Mouse (Mus musculus) lung, embryonic 16.5 days (tissue): ENCODE results near the gene Mgarp. TPM values are rescaled to one million over a fixed set of nuclear protein-coding genes. Genes with fewer than 3 reads are reported as not detected.
"Not testable (repeated sequence)": the region's sequence is repeated elsewhere in the genome, so short reads cannot be mapped to it uniquely, and the experiment has no call there.

ENCODE experiments used
- ATAC-seq: fragments of 200-750 bp; cut with Nextera tagmentation; 2 replicates; pipeline ENCODE4 v1.8.0; 2017; ENCODE audit warnings: low read depth, mild to moderate bottlenecking, moderate library complexity
- H3K27ac ChIP-seq: fragments of 300-500 bp; sonication (generic); 2 replicates; pipeline ENCODE4 v1.5.1; 2014; ENCODE audit warnings: mild to moderate bottlenecking, control low read depth, low read length
- H3K27me3 ChIP-seq: fragments of 300-500 bp; sonication (generic); 2 replicates; pipeline ENCODE4 v1.6.1; 2014; ENCODE audit warnings: low read depth, low read length, mixed read lengths; ENCODE audit not compliant: control insufficient read depth, insufficient read depth
- H3K36me3 ChIP-seq: fragments of 300-500 bp; sonication (generic); 2 replicates; pipeline ENCODE4 v1.6.1; 2014; ENCODE audit warnings: low read length; ENCODE audit not compliant: control insufficient read depth, insufficient read depth
- H3K4me1 ChIP-seq: fragments of 300-500 bp; sonication (generic); replicated peaks from 2 replicates; pipeline ENCODE4 v1.6.1; 2014; ENCODE audit warnings: low read length, mixed read lengths; ENCODE audit not compliant: control insufficient read depth, insufficient read depth
- H3K4me2 ChIP-seq: fragments of 300-500 bp; sonication (generic); 2 replicates; pipeline ENCODE4 v1.6.1; 2014; ENCODE audit warnings: low read depth, low read length, control low read depth
- H3K4me3 ChIP-seq: fragments of 300-500 bp; sonication (generic); 2 replicates; pipeline ENCODE4 v1.5.1; 2014; ENCODE audit warnings: mild to moderate bottlenecking, low read length, control low read depth
- H3K9ac ChIP-seq: fragments of 300-500 bp; sonication (generic); 2 replicates; pipeline ENCODE4 v1.6.1; 2014; ENCODE audit warnings: low read length, control low read depth
- H3K9me3 ChIP-seq: fragments of 300-500 bp; sonication (generic); 2 replicates; pipeline ENCODE4 v1.6.1; 2016; ENCODE audit warnings: low read length; ENCODE audit not compliant: control insufficient read depth
- whole genome bisulfite sequencing: fragments of 180-500 bp; shearing (Covaris S2); extraction: QIAGEN DNeasy Blood & Tissue Kit; methylation state at CpG from one replicate; pipeline ENCODE4 v1.1.7; 2014; 5-methylcytosine and 5-hydroxymethylcytosine counted together
- polyA plus RNA-seq: library from polyadenylated mRNA; unstranded; fragments of >200 nt; fragmentation: Nextera tagmentation; extraction: Ambion mirVana; gene quantifications from 2 replicates; pipeline ENCODE4 v1.2.1, GENCODE M21; 2015

Gene Mgarp
- 1.2 and 1.9 TPM in 2 replicates for polyA plus RNA-seq

DNA sequence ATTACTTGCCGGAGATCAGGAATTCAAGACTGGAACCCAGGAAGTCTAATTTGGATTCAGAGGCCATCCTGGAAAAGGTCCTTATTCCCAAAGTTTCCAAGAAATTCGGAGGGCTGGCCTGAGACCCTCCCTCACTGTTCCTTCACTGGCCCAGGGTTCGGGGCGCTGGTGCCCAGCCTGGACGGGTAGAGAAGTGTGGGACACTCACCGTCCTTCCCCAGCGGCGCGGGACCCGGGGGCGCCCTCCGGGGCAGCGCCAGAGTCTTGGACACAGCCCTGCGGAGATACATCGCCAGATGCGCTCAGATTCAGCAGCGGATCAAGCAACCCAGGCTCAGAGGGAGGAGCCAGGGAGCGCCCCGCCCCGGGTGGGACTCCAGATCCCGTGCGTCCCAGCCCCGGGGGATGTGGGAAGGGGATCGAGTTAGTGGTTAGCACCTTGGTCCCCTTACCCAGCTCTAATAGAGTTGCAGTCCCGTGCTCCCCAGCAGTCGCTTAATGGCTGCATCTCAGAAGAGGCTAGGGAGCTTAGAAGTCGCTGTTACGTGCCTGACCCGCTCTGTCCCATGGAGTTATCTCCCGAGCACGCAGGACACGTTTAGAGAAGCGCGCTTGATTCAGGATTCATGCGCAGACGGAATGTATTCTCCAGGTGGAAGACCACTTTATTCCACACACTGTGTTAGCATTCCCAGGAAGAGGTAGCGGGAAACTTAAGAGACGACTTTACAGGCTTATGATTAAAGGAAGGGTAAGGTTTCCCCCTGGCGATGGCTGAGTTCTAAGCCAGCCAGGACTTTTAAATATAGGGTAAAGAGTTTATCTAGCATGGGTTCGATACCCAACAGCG, at the start of gene Mgarp:
Mgarp (minus strand) TSS at position 520 of the 850 bp plus-strand sequence.
- H3K4me1 ChIP-seq: no peaks in the 10 kb centered on the region; the same call in 1 of the 2 replicates
- no peaks in the 10 kb centered on the region for H3K36me3 ChIP-seq
- WGBS: 2% methylated on average over 41 of the region's 41 CpGs
- peak; percentile 92 for ATAC-seq
- H3K4me3 ChIP-seq: peak within 1 kb of the TSS; percentile 51
- H3K9ac ChIP-seq: peak within 1 kb of the TSS; percentile 41
- H3K4me2 ChIP-seq: peak within 1 kb of the TSS; percentile 61
- no peak within 1 kb of the TSS for H3K27ac ChIP-seq
- H3K27me3 ChIP-seq: peaks cover 8% of the 10 kb centered on the region
- H3K9me3 ChIP-seq: no peaks in the 10 kb centered on the region

DNA sequence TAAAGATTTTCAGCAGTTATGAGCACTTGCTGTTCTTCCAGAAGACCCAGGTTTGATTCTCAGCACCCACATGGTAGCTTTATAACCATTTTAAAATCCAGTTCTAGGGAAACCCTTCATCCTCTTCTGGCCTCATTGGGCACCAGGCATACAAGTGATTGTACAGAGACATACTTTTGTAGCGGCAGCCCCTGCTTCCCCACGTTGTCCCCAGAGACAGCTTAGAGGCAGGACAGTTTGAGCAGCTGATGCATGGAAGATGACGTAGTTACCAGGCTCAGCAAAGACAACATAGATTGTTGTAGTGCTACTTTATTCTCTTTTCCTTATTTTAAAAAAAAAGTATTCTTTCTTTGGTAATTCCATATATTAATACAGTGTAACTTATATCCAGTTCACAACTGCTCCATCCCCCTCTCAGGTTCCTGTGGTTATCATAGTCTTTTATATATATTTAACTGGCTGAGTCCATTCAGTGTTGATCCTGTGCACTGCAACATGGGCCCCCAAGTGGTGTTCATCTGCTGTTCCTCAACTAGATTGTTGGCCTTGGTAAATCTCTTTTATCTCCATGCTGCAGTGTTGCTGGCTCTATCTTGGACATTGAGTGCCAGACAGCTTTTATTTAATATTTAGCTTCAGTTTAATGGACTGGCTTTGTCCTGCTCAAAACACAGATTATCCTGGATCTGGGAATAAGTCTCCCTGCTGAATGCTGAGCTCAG, 38.5 kb upstream of the Mgarp start:
- H3K4me2 ChIP-seq: no peak overlapping the region
- H3K36me3 ChIP-seq: peaks cover 14% of the 10 kb centered on the region; the same call in 1 of the 2 replicates
- H3K4me1 ChIP-seq: no peaks in the 10 kb centered on the region
- no peaks in the 10 kb centered on the region for H3K27me3 ChIP-seq
- 92% methylated on average over 3 of the region's 3 CpGs for WGBS
- H3K4me3 ChIP-seq: no peak overlapping the region
- no peak overlapping the region for H3K9ac ChIP-seq
- no peak for ATAC-seq
- no peak overlapping the region for H3K27ac ChIP-seq
- no peaks in the 10 kb centered on the region for H3K9me3 ChIP-seq

- H3K4me3 ChIP-seq, H3K4me2 ChIP-seq, H3K27me3 ChIP-seq, H3K9ac ChIP-seq, H3K9me3 ChIP-seq, H3K27ac ChIP-seq, ATAC-seq, H3K4me1 ChIP-seq: not testable (repeated sequence)
- 79% methylated on average over 5 of the region's 5 CpGs for WGBS
- peaks cover 13% of the 10 kb centered on the region; the same call in 1 of the 2 replicates for H3K36me3 ChIP-seq
These were observed 37.8 kb upstream of the Mgarp start for GRCm38 (mm10) chr3:51434364-51434763.

- Histone ChIP-seq H3K27me3 (no peaks in the 10 kb centered on the region), H3K9me3 (no peaks in the 10 kb centered on the region), H3K4me1 (peaks cover 2% of the 10 kb centered on the region; the same call in 1 of the 2 replicates), H3K27ac (no peak overlapping the region), H3K4me2 (no peak overlapping the region), H3K9ac (no peak overlapping the region), H3K36me3 (peaks cover 2% of the 10 kb centered on the region; the same call in 1 of the 2 replicates), H3K4me3 (no peak overlapping the region)
- ATAC-seq: no peak
These were observed 28.9 kb upstream of the Mgarp start for GRCm38 (mm10) chr3:51425394-51425793.

GRCm38 (mm10) chr3:51421921-51422320, 25.4 kb upstream of the Mgarp start:
- H3K4me3 ChIP-seq: no peak overlapping the region
- H3K9me3 ChIP-seq: no peaks in the 10 kb centered on the region
- H3K27ac ChIP-seq: no peak overlapping the region
- no peak overlapping the region for H3K9ac ChIP-seq
- WGBS: 65% methylated on average over 3 of the region's 3 CpGs
- peaks cover 17% of the 10 kb centered on the region for H3K4me1 ChIP-seq
- no peaks in the 10 kb centered on the region for H3K27me3 ChIP-seq
- no peak overlapping the region for H3K4me2 ChIP-seq
- no peak for ATAC-seq
- H3K36me3 ChIP-seq: peaks cover 4% of the 10 kb centered on the region; the same call in 1 of the 2 replicates

- H3K9ac ChIP-seq: no peak overlapping the region
- peaks cover 4% of the 10 kb centered on the region; the same call in 1 of the 2 replicates for H3K36me3 ChIP-seq
- peaks cover 21% of the 10 kb centered on the region for H3K4me1 ChIP-seq
- ATAC-seq: no peak
- no peak overlapping the region for H3K4me2 ChIP-seq
- no peaks in the 10 kb centered on the region for H3K9me3 ChIP-seq
- H3K4me3 ChIP-seq: no peak overlapping the region; the same call in 1 of the 2 replicates
- no peaks in the 10 kb centered on the region for H3K27me3 ChIP-seq
- no peak overlapping the region for H3K27ac ChIP-seq
- WGBS: 46% methylated on average over 2 of the region's 2 CpGs
These were observed 21.4 kb upstream of the Mgarp start for GRCm38 (mm10) chr3:51417966-51418365.

GRCm38 (mm10) chr3:51417485-51417884, 20.9 kb upstream of the Mgarp start:
- no peak overlapping the region; the same call in 1 of the 2 replicates for H3K9ac ChIP-seq
- H3K36me3 ChIP-seq: peaks cover 4% of the 10 kb centered on the region; the same call in 1 of the 2 replicates
- no peak overlapping the region for H3K27ac ChIP-seq
- no peaks in the 10 kb centered on the region for H3K27me3 ChIP-seq
- ATAC-seq: no peak
- peak overlapping the region; percentile 99 for H3K4me3 ChIP-seq
- WGBS: 36% methylated on average over 2 of the region's 2 CpGs
- H3K9me3 ChIP-seq: no peaks in the 10 kb centered on the region
- H3K4me2 ChIP-seq: peak overlapping the region; percentile 85
- H3K4me1 ChIP-seq: peaks cover 21% of the 10 kb centered on the region

GRCm38 (mm10) chr3:51417135-51417458, 20.6 kb upstream of the Mgarp start:
- 6% methylated on average over 8 of the region's 8 CpGs for WGBS
- Histone ChIP-seq H3K9ac (peak overlapping the region; percentile 98), H3K4me2 (peak overlapping the region; percentile 85), H3K27me3 (no peaks in the 10 kb centered on the region), H3K27ac (peak overlapping the region; percentile 91), H3K4me1 (peaks cover 21% of the 10 kb centered on the region), H3K36me3 (peaks cover 4% of the 10 kb centered on the region; the same call in 1 of the 2 replicates), H3K4me3 (peak overlapping the region; percentile 99), H3K9me3 (no peaks in the 10 kb centered on the region)
- no peak for ATAC-seq
